Mouse (Mus musculus) intestine, postnatal 0 days (tissue): ENCODE data around the gene Npm3. TPM values are rescaled to one million over a fixed set of nuclear protein-coding genes. Genes with fewer than 3 reads are reported as not detected.

Source experiments
- ATAC-seq: fragments of 200-750 bp; cut with Nextera tagmentation; 2 replicates; pipeline ENCODE4 v1.8.0; 2017; ENCODE audit warnings: mild to moderate bottlenecking, moderate TSS enrichment, moderate library complexity
- H3K27ac ChIP-seq: fragments of 300-500 bp; sonication (generic); 2 replicates; pipeline ENCODE4 v1.5.1; 2014; ENCODE audit warnings: mild to moderate bottlenecking, low read depth, low read length, moderate library complexity
- H3K27me3 ChIP-seq: fragments of 300-500 bp; sonication (generic); replicated peaks from 2 replicates; pipeline ENCODE4 v1.6.1; 2014; ENCODE audit warnings: low read length, mixed read lengths; ENCODE audit not compliant: control insufficient read depth, insufficient read depth
- H3K36me3 ChIP-seq: fragments of 300-500 bp; sonication (generic); 2 replicates; pipeline ENCODE4 v1.6.1; 2014; ENCODE audit warnings: mild to moderate bottlenecking, moderate library complexity; ENCODE audit not compliant: control insufficient read depth, insufficient read depth
- H3K4me1 ChIP-seq: fragments of 300-500 bp; sonication (generic); replicated peaks from 2 replicates; pipeline ENCODE4 v1.6.1; 2014; ENCODE audit warnings: antibody characterized with exemption, low read length, mixed read lengths; ENCODE audit not compliant: control insufficient read depth, insufficient read depth
- H3K4me2 ChIP-seq: fragments of 300-500 bp; sonication (generic); replicated peaks from 2 replicates; pipeline ENCODE4 v1.6.1; 2014; ENCODE audit warnings: low read depth, mild to moderate bottlenecking, moderate library complexity
- H3K4me3 ChIP-seq: fragments of 300-500 bp; sonication (generic); 2 replicates; pipeline ENCODE4 v1.5.1; 2014; ENCODE audit warnings: low read depth, low read length
- H3K9ac ChIP-seq: fragments of 300-500 bp; sonication (generic); 2 replicates; pipeline ENCODE4 v1.6.1; 2014; ENCODE audit warnings: mild to moderate bottlenecking, low read depth, low read length
- H3K9me3 ChIP-seq: fragments of 300-500 bp; sonication (generic); 2 replicates; pipeline ENCODE4 v1.6.1; 2016; ENCODE audit warnings: mixed run types; ENCODE audit not compliant: control insufficient read depth
- CTCF ChIP-seq: sonication (generic); IDR thresholded peaks from 2 replicates; pipeline ENCODE4 v1.5.1; 2016; ENCODE audit warnings: low read depth, mild to moderate bottlenecking, control low read depth, antibody characterized with exemption, moderate library complexity
- WGBS: fragments of 180-500 bp; shearing (Covaris S2); extraction: QIAGEN DNeasy Blood & Tissue Kit; methylation state at CpG from one replicate; pipeline ENCODE4 v1.1.7; 2014; 5-methylcytosine and 5-hydroxymethylcytosine counted together
- polyA plus RNA-seq: library from polyadenylated mRNA; unstranded; fragments of >200 nt; fragmentation: Nextera tagmentation; extraction: Ambion mirVana; gene quantifications from 2 replicates; pipeline ENCODE4 v1.2.1, GENCODE M21; 2015

Npm3 gene
- polyA plus RNA-seq, 1 experiment from 2014 or later = 9.0 TPM

DNA sequence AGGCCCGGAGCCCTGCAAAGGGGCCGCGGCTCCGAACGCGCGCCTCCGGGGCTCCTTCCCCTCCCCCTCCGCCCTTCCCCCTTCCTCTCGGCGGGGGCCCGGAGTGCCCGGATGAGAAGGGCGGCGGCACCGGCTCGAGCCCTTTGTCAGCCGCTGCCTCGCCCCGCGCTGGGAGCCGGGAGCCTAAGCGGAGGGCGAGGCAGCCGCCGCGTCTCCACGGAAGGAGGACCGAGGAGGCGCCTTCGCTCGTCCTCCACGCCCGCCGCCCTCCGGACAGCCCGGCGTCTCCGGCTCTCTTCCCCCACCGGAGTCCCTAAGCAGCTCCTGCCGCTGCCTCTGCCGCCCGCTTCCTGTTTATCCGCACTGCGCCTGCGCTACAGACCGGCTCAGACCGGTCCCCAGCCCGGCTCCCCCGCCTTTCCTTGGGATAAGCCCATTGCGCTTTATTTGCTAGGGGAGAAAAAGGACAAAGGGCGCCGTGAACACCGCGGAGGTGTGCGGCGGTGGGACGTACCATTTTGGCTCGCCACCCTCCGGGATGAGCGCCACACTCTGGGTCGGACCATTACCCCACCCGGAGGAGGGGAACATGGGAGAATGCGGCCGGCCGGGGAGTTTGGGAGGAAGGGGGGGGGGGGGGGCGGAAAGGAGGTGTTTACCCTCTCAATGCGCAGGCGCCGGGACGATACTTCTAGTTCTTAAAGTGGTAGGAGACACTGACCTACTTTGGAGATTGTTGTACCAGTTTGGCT, 34.0 kb upstream of the Npm3 start, which contains the start of gene Mgea5:
Mgea5 (minus strand) TSS at position 657 of the 752 bp plus-strand sequence.
- TF ChIP-seq CTCF = no peak
- peak within 1 kb of the TSS; percentile 97 for H3K4me3 ChIP-seq
- H3K9ac ChIP-seq = peak within 1 kb of the TSS; percentile 95
- under 1% methylated on average over 63 of the region's 71 CpGs for WGBS
- H3K36me3 ChIP-seq = peaks cover 14% of the 10 kb centered on the region; the same call in 1 of the 2 replicates
- H3K27me3 ChIP-seq = no peaks in the 10 kb centered on the region
- H3K4me2 ChIP-seq = peak within 1 kb of the TSS; percentile 73
- H3K9me3 ChIP-seq = no peaks in the 10 kb centered on the region
- H3K27ac ChIP-seq = peak within 1 kb of the TSS; percentile 97
- H3K4me1 ChIP-seq = 0 out of 2 replicates have a peak, but pooled peaks cover 7% of the 10 kb centered on the region
- peak; percentile 98 for ATAC-seq

DNA sequence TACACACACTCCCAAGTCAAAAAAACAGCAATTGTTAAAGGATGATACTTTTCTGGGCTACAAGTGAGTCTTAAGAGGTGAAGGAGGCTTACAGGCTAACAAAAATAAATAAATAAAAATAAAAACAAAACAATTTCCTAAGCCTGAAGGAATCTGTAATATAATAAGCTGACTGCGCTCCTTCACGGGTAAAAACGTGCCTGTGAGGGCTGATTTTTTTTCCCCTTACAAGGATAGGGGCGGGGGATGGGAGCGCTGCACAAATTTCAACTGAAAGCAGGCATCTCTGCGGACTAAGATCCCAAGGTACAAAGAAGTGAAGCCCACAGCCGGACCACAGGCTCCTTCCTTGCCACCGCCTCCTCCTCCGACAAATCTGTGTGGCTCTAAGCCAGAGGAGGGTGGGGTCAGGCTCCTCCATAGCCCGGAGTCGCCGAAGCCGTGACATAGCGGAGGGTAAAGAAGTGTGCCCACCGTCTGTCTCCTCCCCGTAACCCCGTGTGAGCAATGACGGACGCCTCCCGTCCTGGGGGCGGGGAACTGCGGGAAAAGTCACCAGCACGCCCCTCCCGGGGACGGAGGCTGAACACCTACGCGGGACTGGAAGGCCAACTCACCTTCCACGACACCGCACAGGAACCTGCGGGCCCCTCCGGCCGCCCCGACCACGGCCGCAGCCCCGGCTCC, 33.1 kb upstream of the Npm3 start:
- Histone ChIP-seq H3K9ac (peak overlapping the region; percentile 95), H3K36me3 (peaks cover 23% of the 10 kb centered on the region), H3K4me1 (0 out of 2 replicates have a peak, but pooled peaks cover 7% of the 10 kb centered on the region), H3K9me3 (no peaks in the 10 kb centered on the region), H3K27me3 (no peaks in the 10 kb centered on the region), H3K27ac (peak overlapping the region; percentile 97), H3K4me3 (peak overlapping the region; percentile 97), H3K4me2 (peak overlapping the region; percentile 73)
- peak; percentile 20; the same call in 1 of the 2 replicates for ATAC-seq
- TF ChIP-seq CTCF = no peak
- 0% methylated on average over 36 of the region's 36 CpGs for WGBS

DNA sequence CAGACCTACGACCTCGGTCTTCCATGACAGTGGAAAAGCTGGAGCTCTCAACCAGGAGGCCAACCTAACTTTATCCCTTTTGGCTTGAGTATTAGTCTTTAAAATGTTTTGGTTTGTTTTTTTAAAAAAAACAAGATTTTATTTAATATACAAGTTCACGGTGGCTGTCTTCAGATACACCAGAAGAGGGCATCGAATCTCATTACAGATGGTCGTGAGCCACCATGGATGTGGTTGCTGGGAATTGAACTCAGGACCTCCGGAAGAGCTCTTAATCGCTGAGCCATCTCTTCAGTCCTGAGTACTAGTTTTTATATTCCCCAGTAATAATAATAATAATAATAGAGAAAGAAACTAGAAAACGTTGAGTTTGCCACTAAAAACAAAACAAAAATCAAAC, 32.3 kb upstream of the Npm3 start:
- 53% methylated on average over 8 of the region's 8 CpGs for WGBS
- 0 out of 2 replicates have a peak, but pooled peaks cover 7% of the 10 kb centered on the region for H3K4me1 ChIP-seq
- ATAC-seq = no peak
- H3K27ac ChIP-seq = no peak overlapping the region
- H3K9ac ChIP-seq = 0 out of 2 replicates have a peak overlapping the region, but pooled peaks have one; percentile 95
- no peaks in the 10 kb centered on the region for H3K9me3 ChIP-seq
- peak overlapping the region; percentile 97 for H3K4me3 ChIP-seq
- H3K36me3 ChIP-seq = peaks cover 31% of the 10 kb centered on the region
- no peaks in the 10 kb centered on the region for H3K27me3 ChIP-seq
- TF ChIP-seq CTCF = 0 out of 2 replicates have a peak, but pooled peaks have one; percentile 19
- peak overlapping the region; percentile 73 for H3K4me2 ChIP-seq

DNA sequence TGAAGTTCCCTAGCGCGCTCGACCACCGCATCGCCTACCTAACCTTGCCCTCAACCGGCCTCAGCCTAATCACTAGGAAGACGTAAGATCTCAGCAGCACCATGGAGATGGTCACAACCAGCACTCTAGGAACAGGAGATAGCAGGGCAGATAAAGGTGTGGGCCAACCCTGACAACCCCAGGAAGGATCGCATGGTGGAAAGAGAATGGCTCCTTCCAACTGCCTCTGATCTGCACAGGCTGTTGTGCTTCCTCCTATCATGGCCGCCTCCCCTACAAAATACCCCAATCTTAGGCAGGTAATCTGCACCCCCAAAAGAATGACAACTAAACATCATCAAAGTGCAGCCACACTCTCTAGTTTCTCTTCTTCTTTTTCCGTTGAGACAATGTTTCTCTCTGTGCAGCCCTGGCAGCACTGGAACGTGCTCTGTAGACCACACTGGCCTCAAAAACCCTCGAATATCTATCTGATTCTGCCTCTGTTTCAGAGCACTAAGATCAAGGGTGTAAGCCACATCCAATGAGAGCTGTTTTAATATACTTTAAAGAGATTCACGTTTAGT, 31.0 kb upstream of the Npm3 start:
- Histone ChIP-seq H3K4me1 (0 out of 2 replicates have a peak, but pooled peaks cover 7% of the 10 kb centered on the region), H3K4me2 (peak overlapping the region; percentile 73; the same call in 1 of the 2 replicates), H3K9me3 (no peaks in the 10 kb centered on the region), H3K27me3 (no peaks in the 10 kb centered on the region), H3K9ac (no peak overlapping the region), H3K36me3 (peaks cover 40% of the 10 kb centered on the region), H3K27ac (0 out of 2 replicates have a peak overlapping the region, but pooled peaks have one; percentile 1), H3K4me3 (no peak overlapping the region)
- no peak for TF ChIP-seq CTCF
- 73% methylated on average over 13 of the region's 13 CpGs for WGBS
- no peak for ATAC-seq

DNA sequence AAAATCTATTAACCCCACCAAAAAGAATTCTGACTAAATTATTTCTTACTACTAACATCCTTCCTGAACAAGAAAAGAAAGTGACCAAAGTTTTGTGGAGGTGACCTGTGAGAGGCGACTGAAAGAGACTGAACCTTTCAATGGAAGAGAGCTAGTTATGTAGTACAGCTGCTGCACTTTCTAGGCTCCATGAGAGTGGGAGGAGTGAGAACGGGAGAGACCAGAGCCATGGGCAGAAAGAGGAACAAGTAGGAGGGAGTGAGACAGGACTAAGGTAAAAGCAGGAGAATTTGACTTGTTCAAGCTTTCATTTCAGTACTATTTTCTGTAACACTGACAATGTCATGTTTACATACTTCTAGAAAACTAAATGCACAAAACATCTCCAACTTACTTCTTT, 26.1 kb upstream of the Npm3 start:
- 77% methylated on average over 2 of the region's 2 CpGs for WGBS
- H3K4me1 ChIP-seq = no peaks in the 10 kb centered on the region
- no peak overlapping the region for H3K27ac ChIP-seq
- H3K9me3 ChIP-seq = no peaks in the 10 kb centered on the region
- H3K9ac ChIP-seq = no peak overlapping the region
- H3K4me3 ChIP-seq = no peak overlapping the region
- no peaks in the 10 kb centered on the region for H3K27me3 ChIP-seq
- ATAC-seq = no peak
- peaks cover 85% of the 10 kb centered on the region for H3K36me3 ChIP-seq
- H3K4me2 ChIP-seq = no peak overlapping the region
- no peak for TF ChIP-seq CTCF

DNA sequence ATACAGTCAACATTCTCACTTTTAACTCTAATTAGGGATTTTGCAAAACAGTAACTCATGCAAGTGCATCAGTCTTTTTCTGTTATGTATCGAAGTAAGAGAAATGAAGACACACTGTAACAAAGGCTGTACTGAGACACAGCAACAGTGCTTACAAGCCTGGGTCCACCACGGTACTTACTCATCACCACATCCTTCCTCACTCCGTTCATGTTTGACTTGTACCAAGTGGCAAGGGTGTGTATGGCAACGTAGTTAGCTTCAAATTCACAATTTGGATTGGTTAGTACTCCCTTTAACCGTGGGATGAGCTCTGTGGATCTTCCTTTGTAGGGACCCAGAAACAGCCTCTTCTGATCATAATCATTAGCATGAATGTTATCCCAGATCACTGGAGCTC, 22.1 kb upstream of the Npm3 start:
- 87% methylated on average over 5 of the region's 5 CpGs for WGBS
- H3K36me3 ChIP-seq = peaks cover 89% of the 10 kb centered on the region

More for the DNA sequence above, 22.1 kb upstream of the Npm3 start:
- Histone ChIP-seq H3K4me2 (no peak overlapping the region), H3K27ac (no peak overlapping the region), H3K9me3 (no peaks in the 10 kb centered on the region), H3K27me3 (no peaks in the 10 kb centered on the region), H3K4me1 (no peaks in the 10 kb centered on the region), H3K4me3 (no peak overlapping the region), H3K9ac (no peak overlapping the region)
- TF ChIP-seq CTCF = no peak
- ATAC-seq = no peak
